Mouse (Mus musculus): ENCODE results near the gene Nadk2.

Nadk2 gene

DNA sequence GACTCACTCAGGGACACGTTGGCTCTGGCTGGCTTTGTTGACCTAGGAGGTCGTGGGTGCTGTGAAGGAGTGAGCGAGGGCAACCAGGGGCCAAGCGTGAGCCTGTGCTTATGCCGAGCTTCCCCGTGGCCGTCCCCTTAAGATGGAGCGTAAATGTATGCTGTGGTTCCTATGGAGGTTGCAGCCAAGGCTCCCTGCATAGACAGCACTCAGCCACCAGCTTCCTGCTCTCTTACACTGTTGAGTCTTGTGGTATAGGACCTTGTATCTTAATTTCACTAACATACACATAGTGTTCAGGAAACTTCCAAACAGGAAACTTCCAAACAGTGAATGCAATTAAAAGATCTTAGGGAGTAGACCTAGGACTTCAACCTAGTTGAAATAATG lies 17.6 kb downstream of the Nadk2 start:
- no peak for DNase-seq

DNA sequence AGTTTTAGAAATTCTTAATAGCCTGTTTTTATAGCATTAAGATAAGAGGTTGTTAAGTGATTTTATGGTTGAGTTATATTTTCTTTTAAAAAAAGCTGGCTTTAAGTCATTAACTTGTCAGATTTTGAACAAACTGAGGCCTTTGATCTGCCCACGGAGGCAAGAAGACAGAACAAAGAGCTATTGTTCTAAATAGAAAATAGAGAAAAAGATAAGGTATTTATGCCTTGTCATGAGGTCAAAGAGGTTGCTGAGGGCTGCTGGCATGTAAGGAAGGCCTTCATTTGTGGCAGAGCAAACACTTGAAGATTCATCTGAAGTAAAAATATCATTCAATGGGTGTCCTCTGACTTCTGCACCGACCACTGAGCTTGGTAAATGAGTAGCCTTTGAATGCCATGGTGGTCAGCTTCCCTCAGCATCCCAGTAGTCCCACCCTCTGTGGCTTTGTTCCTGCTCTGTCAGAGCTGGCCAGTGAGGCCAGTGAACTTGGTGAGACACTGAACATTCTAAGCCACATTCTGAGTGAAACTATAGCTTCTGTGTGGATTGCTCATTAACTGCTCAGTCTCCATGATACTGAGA lies 18.2 kb downstream of the Nadk2 start:
- DNase-seq = no peak

GRCm38 (mm10) chr15:9090662-9091061 lies 19.6 kb downstream of the Nadk2 start:
- DNase-seq = no peak

- DNase-seq = no peak
These were observed 22.7 kb downstream of the Nadk2 start for GRCm38 (mm10) chr15:9093598-9094365.

DNA sequence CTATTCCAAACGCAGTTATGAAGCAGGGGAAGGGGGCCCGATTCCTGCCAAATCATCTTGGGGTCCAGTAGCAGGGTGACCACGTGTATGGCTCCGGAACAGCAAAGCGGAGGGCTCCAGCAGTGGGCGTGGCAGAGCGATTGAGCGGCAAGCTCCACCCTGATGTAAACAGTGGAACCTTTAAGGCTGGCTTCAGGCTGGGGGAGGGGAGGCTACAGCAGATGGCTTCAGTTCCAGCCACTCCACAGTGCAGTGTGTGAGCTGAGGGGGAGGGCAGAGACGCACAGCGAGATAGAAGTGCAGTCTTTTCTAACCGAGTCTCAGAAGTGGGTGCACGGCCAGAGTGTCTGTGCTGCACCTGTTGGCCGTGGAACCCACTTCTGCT lies 23.3 kb downstream of the Nadk2 start:
- no peak for DNase-seq

DNA sequence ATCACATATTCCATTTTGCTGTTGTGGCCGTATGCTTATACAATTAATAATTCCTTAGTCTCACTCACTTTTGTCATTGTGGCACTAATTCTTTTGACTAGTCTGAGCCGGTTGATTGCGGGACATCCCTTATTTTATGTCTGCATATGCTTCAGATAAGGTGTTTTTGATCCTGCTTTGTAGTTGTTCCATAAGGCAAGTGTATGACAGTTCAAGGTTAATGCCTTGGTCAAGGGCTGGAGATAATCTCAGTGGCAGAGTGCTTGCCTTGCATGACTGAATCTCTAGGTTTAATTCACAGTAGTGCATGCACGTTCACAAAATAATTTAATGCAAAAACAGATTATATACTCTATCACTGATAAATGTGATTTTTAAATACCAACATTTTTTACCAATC lies 25.8 kb downstream of the Nadk2 start:
- no peak for DNase-seq

DNA sequence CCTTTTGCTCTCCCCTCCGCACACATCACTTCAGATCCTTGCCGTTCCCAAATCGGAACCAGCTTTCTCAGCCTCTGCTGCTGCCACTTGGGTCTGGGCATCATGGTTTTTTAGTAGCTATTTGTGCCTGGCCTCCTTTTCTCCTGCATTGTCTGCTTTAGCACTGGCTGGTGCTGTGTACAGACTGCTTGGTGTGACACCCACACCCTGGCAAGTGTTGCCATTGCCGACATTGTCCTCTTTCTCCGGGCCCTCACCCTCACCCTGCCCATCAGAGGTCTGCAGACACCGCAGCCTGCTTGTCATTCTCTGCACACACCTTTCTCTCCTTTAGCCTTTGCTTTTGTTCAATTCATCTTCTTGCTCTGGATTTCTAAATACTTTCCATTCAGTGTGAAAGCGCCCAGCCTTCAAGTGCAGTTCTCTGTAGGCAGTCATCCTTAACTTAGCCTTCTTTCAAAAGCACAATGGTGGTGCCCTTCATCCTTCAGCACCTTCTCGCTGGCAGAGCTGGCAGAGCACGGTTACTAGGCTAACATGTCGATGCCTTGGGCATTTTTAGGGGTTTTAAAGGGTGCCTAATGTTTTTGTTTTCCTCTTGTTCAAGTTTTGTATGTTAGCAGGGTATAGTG lies 29.5 kb downstream of the Nadk2 start:
- DNase-seq = no peak

- DNase-seq = no peak
These were observed 35.4 kb downstream of the Nadk2 start for GRCm38 (mm10) chr15:9106303-9107074.

DNA sequence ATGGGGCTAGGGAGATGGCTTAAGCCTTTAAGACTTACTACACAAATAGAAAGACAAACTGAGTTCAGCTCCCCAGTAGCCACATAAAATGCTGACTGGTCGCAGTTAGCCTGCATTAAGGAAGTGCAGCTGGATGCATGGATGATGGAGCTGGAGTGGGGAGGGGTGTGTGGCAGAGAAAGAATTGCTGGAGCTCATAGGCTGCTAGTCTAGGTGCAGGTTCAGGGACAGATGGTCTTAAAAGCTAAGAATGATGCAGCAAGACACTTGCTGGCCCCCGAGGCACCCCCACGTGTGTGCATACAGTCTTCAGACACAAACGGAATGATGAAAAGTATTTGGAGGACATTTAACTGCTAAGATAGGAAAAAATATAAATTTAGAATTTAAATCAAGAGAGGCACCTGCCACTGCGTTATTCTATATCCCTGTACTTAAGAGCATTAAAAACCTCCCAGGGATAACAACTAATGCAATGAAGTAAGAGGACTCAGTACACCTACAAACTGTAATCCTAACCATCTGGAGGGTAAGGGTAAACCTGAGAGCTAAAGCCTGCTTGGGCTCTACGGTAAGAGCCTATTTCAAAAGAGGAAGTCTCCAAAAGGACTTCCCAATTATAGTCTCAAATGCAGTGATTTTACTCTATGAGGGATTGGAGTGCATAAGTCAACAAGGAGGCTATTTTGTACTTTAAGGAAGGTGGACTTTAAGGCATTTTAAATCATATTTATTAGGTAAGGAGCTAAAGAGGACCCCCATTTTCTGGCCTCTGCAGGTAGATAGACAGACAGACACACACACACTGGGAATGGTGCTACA lies 39.7 kb downstream of the Nadk2 start:
- no peak for DNase-seq

GRCm38 (mm10) chr15:9111648-9112047 lies 40.6 kb downstream of the Nadk2 start:
- DNase-seq = no peak

DNA sequence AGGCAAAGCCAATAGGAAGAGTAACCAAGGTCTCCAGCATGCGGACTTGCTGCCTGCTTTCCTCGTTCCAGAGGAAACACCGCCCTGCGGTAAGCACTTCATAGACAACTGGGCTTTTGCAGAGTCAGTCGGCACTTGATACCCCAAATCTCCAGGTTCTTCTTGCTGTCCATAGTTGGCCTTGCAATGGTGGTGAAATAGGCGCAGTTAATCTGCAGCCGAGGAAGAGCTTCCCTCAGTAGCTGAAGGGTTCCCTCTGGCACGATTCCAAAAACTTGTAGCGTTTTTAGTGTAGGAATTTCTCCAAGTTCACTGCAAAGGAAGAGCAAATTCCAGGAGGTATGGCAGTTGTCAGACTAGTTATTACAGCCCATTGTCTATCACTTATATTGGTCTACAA lies 42.5 kb downstream of the Nadk2 start:
- no peak for DNase-seq

DNA sequence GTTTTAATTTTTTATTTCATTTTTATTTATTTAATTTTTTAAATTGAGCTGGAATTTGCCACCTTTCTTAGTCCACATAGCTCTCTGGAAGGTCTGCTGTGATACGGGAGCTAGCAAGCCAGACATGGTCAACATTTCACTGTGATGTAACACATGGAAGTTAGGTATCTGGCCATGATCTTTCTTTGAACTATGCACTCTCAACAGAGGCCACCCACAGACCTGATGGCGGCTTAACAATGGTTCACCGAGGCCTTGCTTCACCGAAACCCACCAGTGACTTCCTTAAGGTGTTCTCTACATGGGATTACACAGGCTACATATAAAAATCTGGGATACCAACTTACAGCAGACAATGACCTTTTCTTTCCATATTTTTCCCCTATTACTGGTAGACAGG lies 43.1 kb downstream of the Nadk2 start:
- no peak for DNase-seq

DNA sequence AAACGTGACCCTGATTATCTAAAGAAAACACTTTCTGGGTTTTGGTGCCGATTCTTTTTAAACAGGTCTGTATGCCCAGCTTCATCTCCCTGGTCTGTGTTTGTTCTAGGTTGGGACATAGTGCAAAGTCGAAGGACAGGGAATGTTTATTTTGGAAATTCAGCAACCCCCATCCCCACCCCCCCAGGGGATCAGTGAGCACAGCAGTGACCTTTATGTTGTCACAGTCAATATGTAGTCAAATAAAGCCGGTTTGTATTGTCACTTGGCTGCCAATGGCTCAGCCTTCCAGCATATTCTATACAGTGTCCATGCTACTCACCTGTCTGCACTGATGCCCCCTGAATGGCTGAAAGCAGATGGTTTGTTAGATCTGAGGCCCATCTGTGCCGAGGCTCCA lies 43.5 kb downstream of the Nadk2 start:
- no peak for DNase-seq

DNA sequence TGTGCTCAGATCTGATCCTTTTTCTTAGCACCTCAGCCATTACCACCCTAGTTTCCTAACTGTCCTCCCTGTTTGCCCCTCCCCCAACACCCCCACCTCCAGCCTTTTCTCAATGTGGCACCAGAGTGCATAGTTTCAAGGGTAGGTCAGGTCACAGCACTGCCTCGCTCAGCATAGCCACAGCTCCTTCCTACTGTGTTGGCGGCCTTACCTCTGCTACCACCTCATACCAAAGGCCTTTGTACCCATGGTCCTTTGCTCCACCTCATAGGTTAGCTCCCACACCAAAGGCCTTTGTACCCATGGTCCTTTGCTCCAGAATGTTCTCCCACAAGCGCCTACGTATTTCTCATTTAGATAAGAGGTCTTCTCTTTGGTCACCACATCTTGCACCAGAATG lies 47.8 kb downstream of the Nadk2 start:
- no peak for DNase-seq

DNA sequence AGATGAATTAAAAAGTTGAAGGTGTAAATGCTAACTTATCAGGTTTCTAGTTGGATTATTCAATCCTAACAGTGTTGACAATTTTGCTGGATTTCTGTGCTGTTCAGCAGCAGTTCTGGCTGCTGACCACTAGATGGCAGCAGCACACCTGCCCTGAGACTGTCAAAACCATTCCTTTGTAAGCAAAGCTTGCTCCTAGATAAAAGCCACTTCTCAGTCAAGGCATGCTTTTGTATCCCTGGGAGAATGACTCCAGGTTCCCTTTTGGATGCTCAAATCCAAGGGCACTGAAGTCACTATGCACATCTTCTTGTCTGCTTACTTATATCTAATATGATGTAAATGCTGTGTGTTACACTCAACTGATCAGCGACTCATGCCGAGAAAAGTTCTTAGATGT lies 49.0 kb downstream of the Nadk2 start:
- peak in 1 of 2 experiments; percentile 11 for DNase-seq

- DNase-seq = no peak
These were observed 51.9 kb downstream of the Nadk2 start for GRCm38 (mm10) chr15:9122989-9123388.

DNA sequence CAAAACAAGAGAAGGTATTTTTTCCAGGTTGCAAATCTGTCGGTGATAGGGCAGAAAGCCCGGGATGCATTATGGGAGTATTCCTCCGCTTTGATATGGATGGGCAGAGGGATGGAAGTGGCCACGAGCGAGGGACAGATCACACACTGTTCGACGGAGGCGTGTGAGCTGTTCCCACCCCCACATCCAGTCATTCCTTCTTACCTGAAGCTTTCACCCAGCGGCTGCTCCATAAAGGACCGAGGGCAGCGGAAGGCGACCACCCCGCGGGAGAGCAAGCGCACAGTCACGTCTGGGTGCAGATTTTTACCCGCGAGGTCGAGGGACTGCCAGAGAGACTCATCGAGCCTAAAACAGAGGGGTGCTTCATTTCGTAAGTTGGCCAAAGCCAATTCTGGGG lies 53.8 kb downstream of the Nadk2 start:
- no peak for DNase-seq

GRCm38 (mm10) chr15:9127051-9127791 lies 56.2 kb downstream of the Nadk2 start:
- no peak for DNase-seq

DNA sequence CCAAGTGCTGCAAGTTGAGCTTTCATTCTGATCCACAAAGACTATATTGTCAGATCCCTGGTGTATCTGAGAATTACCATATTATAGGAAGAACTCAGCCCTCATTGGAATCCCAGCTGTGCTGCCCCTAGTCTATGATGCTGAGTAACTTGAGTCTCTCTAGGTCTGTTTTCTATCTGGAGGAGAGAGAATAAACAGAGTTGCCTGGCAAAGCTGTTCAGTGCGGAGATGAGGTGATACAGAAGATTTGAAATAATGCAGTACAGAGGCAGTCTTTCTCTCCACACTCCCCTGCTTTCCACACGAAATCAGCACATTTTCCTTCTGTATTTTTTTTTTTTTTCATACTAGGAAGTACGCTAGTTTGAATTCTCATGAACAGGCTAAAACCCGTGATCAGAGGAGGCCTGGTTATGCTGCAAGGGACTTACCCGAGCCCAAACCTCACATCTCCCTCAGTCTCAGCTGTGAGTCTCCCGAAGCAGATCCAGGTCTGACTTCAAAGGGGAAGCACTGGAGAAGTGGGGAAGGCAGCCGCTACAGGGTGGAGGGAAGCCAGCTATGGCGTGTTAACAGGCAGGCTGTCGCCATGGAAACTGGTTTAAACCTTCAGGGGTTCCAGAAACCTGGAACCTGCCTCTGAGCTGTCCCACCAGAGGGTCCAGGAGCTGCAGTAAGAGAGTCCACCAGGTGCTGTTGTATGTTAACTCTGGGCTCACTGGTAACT lies 59.9 kb downstream of the Nadk2 start:
- DNase-seq = no peak

DNA sequence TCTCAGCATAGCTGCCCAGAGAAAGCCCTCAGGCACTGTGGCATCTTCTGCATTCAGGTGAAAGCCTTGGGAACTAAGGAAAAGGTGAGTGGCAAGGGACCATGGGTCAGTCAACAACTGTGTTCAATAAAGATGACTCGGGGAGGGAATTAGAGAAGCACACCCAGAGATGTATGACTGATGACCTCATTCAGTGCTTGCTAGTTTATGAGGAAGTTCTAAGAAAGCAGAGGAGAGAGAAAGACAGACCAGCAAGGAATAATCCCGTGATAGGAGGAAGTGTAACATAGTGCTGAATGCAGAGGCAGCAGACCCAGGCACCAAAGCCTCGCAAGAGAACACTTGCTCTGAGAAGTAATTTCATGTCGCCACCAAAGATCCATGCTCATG lies 60.4 kb downstream of the Nadk2 start:
- DNase-seq = no peak
